In the genomic region with DNA sequence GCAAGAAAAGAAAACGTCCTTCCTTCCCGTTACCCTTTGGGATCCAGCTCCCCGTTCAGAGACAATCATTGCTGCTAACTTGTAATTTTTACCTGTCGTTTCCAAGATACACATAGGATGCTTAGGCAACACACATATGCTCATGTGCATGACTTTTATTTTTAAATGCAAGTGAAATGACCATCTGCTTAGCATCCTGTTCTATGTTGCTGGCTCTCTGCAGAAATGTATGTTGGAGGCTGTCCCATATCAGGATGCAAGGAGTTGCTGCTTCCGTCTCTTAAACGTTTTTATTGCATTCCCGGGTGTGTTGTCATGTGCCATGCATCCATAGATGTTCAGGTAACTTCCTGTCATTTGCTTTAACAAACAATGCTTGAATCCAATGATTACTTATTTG, we compare ENCODE assay signal across 16 mouse cellular contexts.
"Had no signal": no experiment of that assay in that cellular context is flagged by ENCODE, and none has a peak within 500 bp of the region (broad histone marks: within the 10 kb centered on the region; RNA-seq: fewer than 3 reads in every experiment).

No protein-coding gene starts in this region.

- H3K9me3 ChIP-seq: limb, embryonic 12.5 days; limb, embryonic 15.5 days; midbrain, embryonic 13.5 days had no signal

- H3K4me3 ChIP-seq: limb, embryonic 12.5 days; limb, embryonic 15.5 days; midbrain, embryonic 13.5 days had no signal

- H3K4me2 ChIP-seq: limb, embryonic 12.5 days; limb, embryonic 15.5 days; liver, embryonic 11.5 days; lung, embryonic 14.5 days; midbrain, embryonic 13.5 days had no signal

- ATAC-seq: liver, postnatal 0 days; lung, postnatal 0 days; midbrain, embryonic 13.5 days had no signal

- DNase-seq: kidney, postnatal 14 days; kidney, postnatal 4 days; left cerebral cortex, postnatal 4 days; liver, postnatal 0 days; lung, embryonic 14.5 days; thymus, adult 2 months; thymus, postnatal 14 days; thymus, postnatal 4 days had no signal

- H3K9ac ChIP-seq: limb, embryonic 12.5 days; limb, embryonic 15.5 days; liver, embryonic 14.5 days; liver, postnatal 0 days; lung, embryonic 14.5 days; midbrain, embryonic 13.5 days had no signal

- H3K27me3 ChIP-seq: limb, embryonic 12.5 days; limb, embryonic 15.5 days; midbrain, embryonic 13.5 days had no signal

- H3K36me3 ChIP-seq: limb, embryonic 12.5 days; limb, embryonic 15.5 days; midbrain, embryonic 13.5 days had no signal

- H3K27ac ChIP-seq: limb, embryonic 12.5 days; limb, embryonic 15.5 days; liver, embryonic 14.5 days; macrophage; midbrain, embryonic 13.5 days; stomach, postnatal 0 days had no signal
